Mouse (Mus musculus): ENCODE measurements around the gene Has3. TPM values are rescaled to one million over a fixed set of nuclear protein-coding genes. Genes with fewer than 3 reads are reported as not detected.

Gene Has3
- polyA plus RNA-seq, 1 experiment from 2014 or later = 0.28 TPM

DNA sequence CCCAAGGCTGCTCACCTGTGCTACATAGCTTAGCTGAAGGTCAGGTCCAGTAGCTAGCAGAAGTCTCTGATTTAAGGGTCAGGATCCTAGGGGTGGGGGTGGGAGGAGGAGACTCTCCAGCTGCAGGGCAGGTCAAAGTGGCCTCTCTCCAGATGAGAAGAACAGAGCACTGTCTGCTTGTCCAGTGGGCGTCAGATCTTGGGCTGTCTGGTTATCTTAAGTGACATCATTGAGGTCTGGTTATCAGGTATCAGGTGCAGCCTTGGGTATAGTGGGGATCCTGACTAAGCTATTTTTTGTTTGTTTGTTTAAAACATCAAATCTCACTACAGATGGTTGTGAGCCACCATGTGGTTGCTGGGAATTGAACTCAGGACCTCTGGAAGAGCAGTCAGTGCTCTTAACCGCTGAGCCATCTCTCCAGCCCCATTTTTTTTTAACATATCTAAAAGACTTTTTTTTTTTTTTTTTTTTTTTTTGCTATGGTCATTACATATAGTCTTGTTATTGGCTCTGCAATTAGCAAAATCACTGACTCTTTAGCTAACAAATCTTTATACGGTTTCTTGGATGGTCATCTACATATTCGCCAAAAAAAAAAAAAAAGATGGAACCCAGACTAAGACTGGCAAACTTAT, 63.6 kb downstream of the Has3 start:
- ATAC-seq (ENCODE audit: insufficient read depth, low FRiP score, low TSS enrichment) (no peak), DNase-seq (ENCODE audit: low spot score) (no peak)
- WGBS = 80% methylated on average over 4 of the region's 4 CpGs
- Histone ChIP-seq H3K9ac (ENCODE audit: low read length) (no peak overlapping the region), H3K27ac (ENCODE audit: low read depth, low read length) (no peak overlapping the region), H3K27me3 (ENCODE audit: control insufficient read depth, insufficient read depth, low read length) (0 out of 2 replicates have a peak, but pooled peaks cover 3% of the 10 kb centered on the region), H3K4me2 (ENCODE audit: low read depth) (no peak overlapping the region), H3K9me3 (ENCODE audit: control insufficient read depth, low read length) (no peaks in the 10 kb centered on the region), H3K36me3 (ENCODE audit: control insufficient read depth, insufficient read depth, low read length) (no peaks in the 10 kb centered on the region), H3K4me3 (ENCODE audit: low read depth, low read length) (no peak overlapping the region), H3K4me1 (ENCODE audit: control insufficient read depth, insufficient read depth, low read length) (peaks cover 9% of the 10 kb centered on the region)

Other genes with a start within 250 kb of the Has3 start
- 7.8 and 9.0 TPM in 2 replicates for gene Tango6, start 187.2 kb upstream of the Has3 start, polyA plus RNA-seq (2014; fragmentation: Nextera tagmentation; extraction: Ambion mirVana)
- 71.7 and 80.0 TPM in 2 replicates for gene Utp4, start 23.4 kb downstream of the Has3 start, polyA plus RNA-seq (2014; fragmentation: Nextera tagmentation; extraction: Ambion mirVana)
- 6.3 and 7.7 TPM in 2 replicates for gene Sntb2, start 65.5 kb downstream of the Has3 start, polyA plus RNA-seq (2014; fragmentation: Nextera tagmentation; extraction: Ambion mirVana)
- 100 and 105 TPM in 2 replicates for gene Vps4a, start 161.0 kb downstream of the Has3 start, polyA plus RNA-seq (2014; fragmentation: Nextera tagmentation; extraction: Ambion mirVana)
- gene Pdf, start 178.4 kb downstream of the Has3 start, polyA plus RNA-seq (2014; fragmentation: Nextera tagmentation; extraction: Ambion mirVana) = 43.5 and 44.8 TPM in 2 replicates
- 42.4 and 42.8 TPM in 2 replicates for gene Cog8, start 186.4 kb downstream of the Has3 start, polyA plus RNA-seq (2014; fragmentation: Nextera tagmentation; extraction: Ambion mirVana)
- gene Nip7, start 186.6 kb downstream of the Has3 start, polyA plus RNA-seq (2014; fragmentation: Nextera tagmentation; extraction: Ambion mirVana) = 86.1 and 88.8 TPM in 2 replicates
- gene Tmed6, start 195.4 kb downstream of the Has3 start, polyA plus RNA-seq (2014; fragmentation: Nextera tagmentation; extraction: Ambion mirVana) = not detected in 2 replicates
- gene Terf2, start 226.3 kb downstream of the Has3 start, polyA plus RNA-seq (2014; fragmentation: Nextera tagmentation; extraction: Ambion mirVana) = 15.0 and 15.5 TPM in 2 replicates